Mouse (Mus musculus) kidney, adult 10 weeks (tissue): ENCODE data around the gene Dennd2d. TPM values are rescaled to one million over a fixed set of nuclear protein-coding genes. Genes with fewer than 3 reads are reported as not detected.

Experiments used
- polyA plus RNA-seq: library from polyadenylated mRNA; stranded (reverse); fragments of 350-450 nt; fragmentation: Illumina TruSeq; extraction: RNeasy Lipid Tissue Mini Kit (QIAGEN cat#74804); gene quantifications from one replicate; pipeline ENCODE4 v1.2.3, GENCODE M21; 2014; ENCODE audit warnings: low read depth, low replicate concordance

Dennd2d gene
- polyA plus RNA-seq, result 12.2 TPM

GRCm38 (mm10) chr3:106482281-106483081, at the start of gene Dennd2d:
TSS of gene Dennd2d (plus strand) at chr3:106482405.

GRCm38 (mm10) chr3:106547171-106547923, 65.1 kb downstream of the Dennd2d start, which contains the start of the genes Dram2 and Cept1:
TSS of gene Dram2 (plus strand) at chr3:106547798.
TSS of gene Cept1 (minus strand) at chr3:106547802.

Other genes with a start within 250 kb of the Dennd2d start
- not detected for gene Chil6, start 76.2 kb upstream of the Dennd2d start, polyA plus RNA-seq
- gene Dram2, start 65.4 kb downstream of the Dennd2d start, polyA plus RNA-seq, result 674 TPM
- 169 TPM for gene Cept1, start 65.4 kb downstream of the Dennd2d start, polyA plus RNA-seq
- 69.2 TPM for gene Lrif1, start 202.6 kb downstream of the Dennd2d start, polyA plus RNA-seq